Mouse (Mus musculus): ENCODE measurements around the gene Oprm1. TPM values are rescaled to one million over a fixed set of nuclear protein-coding genes. Genes with fewer than 3 reads are reported as not detected.
"Not testable (repeated sequence)": the region's sequence is repeated elsewhere in the genome, so short reads cannot be mapped to it uniquely, and the experiment has no call there.

Gene Oprm1
- not detected for total RNA-seq (2021)
- long read RNA-seq, experiment 1: 0 reads
- long read RNA-seq, experiment 2: 0 reads

DNA sequence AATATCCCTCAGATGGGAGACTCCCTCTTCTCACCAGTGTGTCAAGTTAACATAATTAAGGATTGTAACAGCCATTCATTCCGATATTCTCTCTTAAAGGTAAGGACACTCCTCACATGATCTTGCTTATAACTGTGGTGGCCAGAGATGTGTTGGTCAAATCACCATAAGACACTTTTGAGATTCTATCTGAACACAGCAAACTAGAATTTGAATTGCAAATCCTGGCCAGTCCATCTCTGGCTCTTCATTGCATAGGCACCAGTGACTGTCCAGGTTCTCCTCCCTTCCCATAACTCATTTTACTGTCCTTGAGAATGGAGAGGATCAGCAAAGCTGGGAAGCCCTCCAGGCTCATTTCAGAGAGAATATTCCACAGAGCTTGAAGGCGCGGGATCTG is at the start of gene Oprm1:
Gene Oprm1, plus strand, starts transcription at position 301 of the 400 bp plus-strand sequence.
- no peak for DNase-seq
- intact Hi-C loops (cut with DNase I): no loop called here

DNA sequence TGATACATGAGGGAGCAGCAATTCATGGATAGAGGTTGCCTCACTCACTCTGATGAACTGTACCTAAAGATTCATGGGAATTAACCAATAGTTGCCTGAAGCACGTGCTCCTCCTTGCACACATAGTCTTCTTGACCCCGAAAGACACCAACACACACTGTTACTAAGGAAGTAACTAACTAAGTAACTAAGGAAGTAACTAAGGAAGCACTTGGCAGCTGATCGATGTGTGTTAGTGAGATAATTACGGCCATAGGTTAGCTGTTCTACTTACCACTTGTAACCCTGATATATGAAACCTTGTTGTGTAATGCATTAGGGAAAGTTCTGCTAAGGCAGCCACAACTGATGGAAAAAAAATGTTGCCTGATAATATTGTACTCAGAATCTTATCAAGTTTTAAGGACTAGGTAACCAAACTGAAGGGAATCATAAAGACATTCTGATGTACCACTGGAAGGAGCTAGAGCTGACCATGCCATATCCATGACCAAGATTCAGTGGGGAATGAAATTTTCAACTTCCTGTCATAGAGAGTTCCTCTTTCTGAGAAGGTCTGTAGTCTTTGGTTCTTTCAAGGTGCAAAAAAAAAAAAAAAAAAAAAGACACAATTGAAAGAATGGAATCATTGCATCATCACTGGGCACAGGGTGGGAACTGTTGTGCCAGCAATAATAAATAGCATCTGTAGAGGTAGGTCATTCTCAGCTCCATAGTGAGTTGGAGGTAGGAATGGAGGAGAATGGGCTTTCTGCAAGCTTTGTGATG is 40.9 kb upstream of the Oprm1 start:
- DNase-seq: no peak
- intact Hi-C loops (cut with DNase I): no loop called here

DNA sequence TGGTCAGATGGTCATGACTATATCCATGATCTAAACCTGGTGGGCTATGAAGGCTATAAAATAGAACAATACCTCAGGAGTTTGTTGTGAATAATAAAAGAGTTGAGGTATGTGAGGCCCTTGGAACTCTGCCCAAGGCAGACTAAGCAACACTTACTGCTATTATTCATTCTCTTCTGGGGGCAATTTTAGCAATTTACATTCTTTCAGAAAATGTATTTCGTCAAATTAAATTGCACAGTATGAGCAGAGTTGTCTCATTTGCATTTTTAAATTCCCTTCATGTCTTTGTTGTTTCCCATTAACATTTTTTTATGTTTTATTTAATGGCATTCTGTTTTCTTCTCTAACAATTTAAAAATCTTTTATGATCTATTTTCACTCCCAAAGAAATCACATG is 34.5 kb upstream of the Oprm1 start:
- intact Hi-C loops (cut with DNase I): no loop called here
- DNase-seq: no peak

DNA sequence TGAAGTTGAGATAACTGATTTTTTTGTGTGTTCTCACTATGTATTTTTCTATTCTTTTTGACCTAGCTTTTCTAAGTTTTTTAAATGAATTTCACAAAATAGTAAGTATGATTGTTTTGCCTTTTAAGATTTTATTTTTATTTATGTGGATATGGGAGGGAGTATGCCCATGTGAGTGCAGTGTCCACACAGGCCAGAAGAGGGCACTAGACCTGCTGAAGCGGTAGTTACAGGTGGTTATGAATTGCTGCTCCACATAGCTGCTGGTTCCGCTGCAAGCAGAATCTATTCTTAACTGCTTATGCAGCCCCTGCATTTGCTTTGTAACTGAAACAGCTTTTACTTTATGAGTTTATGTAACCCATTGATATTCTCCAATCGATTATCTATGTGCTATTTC is 29.8 kb upstream of the Oprm1 start:
- intact Hi-C loops (cut with DNase I): no loop called here
- DNase-seq: no peak

DNA sequence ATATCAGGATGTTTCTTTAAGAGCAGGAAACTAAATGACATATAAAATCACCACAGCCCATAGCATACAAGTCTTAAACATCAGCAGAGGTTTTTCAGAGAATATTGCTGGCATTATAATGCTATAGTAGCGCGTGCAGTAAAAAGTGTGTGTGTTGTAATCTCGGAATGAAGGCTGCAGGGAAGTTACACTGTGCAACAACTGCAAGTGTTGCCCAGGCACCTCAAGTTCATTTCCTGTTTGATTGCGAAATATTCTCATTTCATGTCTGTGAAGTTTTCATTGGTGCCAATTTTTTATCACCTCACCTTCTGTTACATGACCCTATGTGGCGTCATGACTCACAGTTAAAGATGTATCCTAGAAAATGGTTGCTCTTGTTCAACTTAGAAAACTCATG is 4.9 kb upstream of the Oprm1 start:
- DNase-seq: no peak
- intact Hi-C loops (cut with DNase I): no loop called here

DNA sequence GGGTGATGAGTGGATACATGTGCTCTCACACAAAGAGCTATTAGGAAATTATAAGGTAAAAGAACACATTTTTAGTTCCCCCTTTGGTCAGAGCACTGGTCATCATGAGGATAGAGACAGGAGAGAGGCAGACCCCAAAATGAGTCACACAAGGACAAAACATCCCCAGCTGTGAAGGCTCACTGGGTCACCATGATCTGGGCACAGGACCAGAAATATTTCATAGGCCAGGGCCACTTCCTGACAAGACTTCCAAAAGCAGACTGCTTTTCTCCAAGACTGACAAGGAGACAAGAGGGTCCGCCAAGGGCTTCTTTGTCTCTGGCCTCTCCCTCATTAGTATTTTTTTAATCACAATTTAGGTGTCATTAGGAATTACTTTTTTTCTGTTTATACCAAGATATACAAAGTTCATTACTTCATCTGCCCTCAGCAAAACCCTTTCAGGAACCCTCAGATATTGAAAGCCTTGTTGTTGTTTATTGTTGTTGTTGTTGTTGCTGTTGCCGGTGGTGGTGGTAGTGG is 3.0 kb downstream of the Oprm1 start, which contains the start of gene Gm10945:
Gene Gm10945, minus strand, starts transcription at position 475 of the 525 bp plus-strand sequence.
- intact Hi-C loops (cut with DNase I): no loop called here
- DNase-seq: no peak

DNA sequence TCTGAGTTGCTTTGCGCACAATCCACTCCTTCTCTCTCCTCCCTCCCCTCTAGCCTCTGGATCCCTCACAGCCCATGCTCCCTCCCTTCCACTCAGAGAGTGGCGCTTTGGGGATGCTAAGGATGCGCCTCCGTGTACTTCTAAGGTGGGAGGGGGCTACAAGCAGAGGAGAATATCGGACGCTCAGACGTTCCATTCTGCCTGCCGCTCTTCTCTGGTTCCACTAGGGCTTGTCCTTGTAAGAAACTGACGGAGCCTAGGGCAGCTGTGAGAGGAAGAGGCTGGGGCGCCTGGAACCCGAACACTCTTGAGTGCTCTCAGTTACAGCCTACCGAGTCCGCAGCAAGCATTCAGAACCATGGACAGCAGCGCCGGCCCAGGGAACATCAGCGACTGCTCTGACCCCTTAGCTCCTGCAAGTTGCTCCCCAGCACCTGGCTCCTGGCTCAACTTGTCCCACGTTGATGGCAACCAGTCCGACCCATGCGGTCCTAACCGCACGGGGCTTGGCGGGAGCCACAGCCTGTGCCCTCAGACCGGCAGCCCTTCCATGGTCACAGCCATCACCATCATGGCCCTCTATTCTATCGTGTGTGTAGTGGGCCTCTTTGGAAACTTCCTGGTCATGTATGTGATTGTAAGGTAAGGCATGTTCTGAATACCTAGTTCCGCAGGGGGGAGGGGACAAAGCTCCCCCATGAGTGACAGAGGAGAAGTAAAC is 30.4 kb downstream of the Oprm1 start:
- intact Hi-C loops (cut with DNase I): no loop called here
- DNase-seq: no peak

DNA sequence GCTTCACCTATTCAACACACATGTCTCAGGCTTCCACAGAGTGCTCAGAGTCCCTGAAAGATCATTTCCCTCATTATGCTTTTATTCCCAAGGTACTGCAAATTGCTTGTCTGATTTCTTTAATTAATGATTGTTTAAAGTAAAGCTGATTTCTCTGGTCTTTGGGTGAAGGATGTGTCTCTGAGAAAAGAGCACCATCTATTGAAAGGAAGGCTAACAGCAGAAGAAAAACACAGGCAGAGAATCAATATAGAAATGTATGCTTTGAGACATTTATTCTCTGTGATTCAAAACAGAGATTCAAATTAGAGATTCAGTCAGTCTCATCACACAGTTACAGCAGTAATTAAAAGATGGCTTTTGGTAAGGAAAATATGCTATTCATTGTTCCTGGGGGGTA is 31.9 kb downstream of the Oprm1 start:
- no peak for DNase-seq
- intact Hi-C loops (cut with DNase I): no loop called here

DNA sequence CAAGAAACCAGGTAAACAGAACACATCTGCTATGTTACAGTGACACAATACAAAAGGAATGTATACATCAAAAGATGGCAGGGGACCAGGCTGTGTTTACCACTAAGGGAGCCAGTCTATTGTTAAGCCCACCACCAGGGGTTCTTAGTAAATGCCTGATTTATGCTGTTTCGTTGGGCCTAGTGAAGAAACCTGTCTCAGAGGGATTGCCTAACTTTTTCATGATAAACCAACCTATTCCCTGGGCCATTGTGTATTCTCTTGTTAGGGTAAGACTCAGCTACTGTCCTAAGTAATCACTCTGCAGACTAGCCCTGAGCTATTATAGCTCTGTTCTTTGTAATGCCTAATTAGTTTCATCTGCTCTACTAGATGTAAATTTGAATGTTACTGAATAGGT is 62.3 kb downstream of the Oprm1 start:
- intact Hi-C loops (cut with DNase I): no loop called here
- DNase-seq: no peak

DNA sequence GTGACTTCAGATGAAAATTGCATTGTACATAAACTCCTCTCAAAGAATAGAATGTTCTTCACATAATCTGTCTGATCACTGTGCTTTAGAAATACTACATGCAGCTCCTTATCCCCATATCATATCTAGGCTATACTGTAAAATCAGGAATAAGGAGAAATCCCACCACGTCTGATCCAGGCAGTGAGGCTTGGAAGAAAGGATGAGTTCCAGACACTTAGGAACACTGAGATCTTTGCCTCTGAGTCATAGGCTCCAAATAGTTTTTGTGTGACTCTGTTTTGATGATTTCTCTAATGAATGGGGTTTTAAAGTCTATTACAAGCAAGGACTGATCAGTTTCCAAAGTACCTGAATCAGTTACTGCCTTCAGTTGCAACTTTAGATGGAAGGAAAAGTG is 83.9 kb downstream of the Oprm1 start:
- no peak for DNase-seq
- intact Hi-C loops (cut with DNase I): no loop called here

DNA sequence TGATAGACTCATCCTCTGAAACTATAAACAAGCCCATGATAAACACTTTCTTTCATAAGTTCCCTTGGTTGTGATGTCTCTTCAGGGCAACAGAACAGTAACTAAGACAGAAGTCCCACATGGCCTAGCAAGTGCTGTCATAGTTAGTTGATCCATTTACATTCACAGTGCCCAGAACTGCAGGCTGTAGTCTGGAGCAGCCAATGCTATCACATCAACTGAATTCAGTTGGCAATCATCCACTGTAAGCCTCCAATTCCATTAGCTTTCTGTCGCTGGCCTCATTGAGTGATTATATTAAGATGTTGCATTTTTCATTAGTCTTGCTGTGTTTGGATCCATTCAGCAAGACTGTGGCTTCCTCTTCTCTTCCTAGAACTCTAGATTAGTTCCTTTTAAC is 88.0 kb downstream of the Oprm1 start:
- intact Hi-C loops (cut with DNase I): no loop called here
- no peak for DNase-seq

DNA sequence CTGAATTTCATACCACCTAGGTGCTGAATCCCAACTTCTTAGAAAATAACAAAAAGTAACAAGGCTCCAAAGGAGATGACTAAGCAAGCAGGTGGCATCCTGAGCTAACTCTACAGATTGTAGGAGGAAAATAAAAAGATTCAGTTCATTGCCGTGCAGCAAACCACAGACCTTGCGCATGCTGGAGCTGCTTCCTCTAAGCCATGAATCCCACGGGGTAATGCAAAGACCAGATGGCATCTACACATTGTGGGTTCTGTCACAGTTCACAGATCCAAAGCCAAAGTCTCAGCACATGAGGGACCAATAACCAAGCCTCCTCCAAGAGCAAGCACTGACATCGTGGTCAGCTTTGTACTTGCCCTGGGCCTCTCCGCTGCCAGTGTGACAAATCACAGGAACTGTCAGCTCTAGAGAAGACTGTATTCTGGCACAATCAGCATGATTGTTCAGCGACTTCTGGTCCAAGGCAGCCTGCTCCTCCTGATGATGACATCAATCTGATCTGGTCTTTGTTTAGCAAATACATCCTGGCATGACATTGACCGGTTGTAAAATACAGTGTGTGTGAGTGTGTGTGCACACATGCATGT is 90.0 kb downstream of the Oprm1 start:
- DNase-seq: no peak
- intact Hi-C loops (cut with DNase I): no loop called here

DNA sequence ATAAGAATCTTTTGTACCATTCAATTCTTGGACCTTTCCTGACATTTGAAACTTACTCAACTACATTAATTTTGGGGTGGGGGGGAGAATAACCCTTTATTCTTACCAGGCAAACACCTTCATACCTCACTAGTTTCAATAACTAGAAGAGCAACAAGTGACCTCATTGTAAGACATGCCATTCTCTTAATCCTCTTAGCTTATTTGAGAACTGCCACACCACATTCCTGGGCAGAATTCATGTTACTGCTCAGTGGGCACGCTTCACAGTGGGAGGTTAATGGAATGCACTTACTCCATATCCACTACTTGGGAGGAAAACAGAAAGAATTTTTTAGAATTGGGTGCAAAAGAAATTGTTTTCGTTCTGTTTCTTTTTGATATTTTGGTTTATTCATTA is 90.5 kb downstream of the Oprm1 start:
- DNase-seq: no peak
- intact Hi-C loops (cut with DNase I): no loop called here

DNA sequence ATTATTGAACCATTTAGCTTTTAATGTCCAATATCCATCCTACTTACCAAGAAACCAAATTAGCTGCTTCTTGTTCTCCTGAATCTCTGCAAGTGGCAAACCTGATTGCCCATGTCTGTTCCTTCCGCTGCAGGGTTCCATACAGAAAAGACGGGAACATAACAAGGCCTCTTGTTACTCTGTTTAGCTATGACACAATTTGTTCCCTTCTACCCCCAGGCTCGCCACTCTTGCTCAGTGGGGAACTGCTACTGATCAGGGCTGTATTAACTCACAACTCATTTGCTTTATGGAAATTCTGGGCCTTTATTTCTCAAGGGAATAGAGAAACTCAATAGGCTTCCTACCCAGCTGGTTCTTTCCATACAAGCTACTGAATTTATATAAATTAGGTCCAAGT is 97.5 kb downstream of the Oprm1 start:
- intact Hi-C loops (cut with DNase I): no loop called here
- DNase-seq: no peak

DNA sequence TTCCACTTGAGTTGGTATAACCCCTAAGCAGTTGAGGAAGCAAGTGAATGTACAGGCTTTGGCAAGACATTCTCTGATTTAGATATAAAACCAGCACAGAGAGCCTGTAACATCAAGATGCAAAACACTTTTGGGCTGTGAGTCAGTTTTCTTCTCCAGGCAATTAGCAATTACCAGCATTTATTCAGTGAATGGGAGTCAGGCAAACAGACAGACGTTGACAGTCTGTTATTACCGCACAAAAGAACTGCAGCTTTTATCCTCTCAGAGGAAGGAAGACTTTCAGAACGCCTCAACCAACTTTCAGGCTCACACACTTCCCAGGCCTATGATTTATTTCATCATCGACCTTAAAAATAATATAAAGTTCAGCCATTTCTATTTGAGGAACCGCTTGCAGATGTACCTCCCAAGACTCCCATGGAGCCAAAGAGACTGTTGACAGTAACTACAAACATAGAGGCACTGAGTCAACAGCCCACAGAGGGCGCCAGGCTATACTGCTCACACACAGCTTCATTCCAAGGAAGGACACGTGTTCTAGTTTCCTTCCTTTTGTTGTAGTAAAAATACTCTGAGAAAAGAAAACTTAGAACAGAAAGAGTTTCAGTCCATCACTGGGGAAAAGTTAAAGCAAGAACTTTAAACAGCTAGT is 113.2 kb downstream of the Oprm1 start:
- intact Hi-C loops (cut with DNase I): no loop called here
- no peak for DNase-seq

DNA sequence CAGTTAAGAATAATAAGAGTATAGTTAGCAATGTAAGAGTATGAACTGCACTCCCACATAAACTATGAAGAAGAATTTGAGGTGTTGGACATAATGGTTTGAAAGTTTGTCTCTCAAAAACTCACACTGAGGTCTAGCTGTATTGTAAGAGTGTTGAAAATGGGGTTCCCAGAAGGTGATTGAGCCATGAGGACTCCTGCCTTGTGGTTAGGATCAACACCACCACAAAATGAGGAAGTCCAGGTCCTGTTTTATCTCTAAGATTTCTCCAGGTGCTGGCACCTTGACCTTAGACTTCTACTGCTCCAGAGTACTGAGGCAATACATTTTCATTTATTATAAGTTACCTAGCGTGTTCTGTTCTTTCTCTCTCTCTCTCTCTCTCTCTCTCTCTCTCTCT is 115.6 kb downstream of the Oprm1 start:
- intact Hi-C loops (cut with DNase I): no loop called here
- no peak for DNase-seq

DNA sequence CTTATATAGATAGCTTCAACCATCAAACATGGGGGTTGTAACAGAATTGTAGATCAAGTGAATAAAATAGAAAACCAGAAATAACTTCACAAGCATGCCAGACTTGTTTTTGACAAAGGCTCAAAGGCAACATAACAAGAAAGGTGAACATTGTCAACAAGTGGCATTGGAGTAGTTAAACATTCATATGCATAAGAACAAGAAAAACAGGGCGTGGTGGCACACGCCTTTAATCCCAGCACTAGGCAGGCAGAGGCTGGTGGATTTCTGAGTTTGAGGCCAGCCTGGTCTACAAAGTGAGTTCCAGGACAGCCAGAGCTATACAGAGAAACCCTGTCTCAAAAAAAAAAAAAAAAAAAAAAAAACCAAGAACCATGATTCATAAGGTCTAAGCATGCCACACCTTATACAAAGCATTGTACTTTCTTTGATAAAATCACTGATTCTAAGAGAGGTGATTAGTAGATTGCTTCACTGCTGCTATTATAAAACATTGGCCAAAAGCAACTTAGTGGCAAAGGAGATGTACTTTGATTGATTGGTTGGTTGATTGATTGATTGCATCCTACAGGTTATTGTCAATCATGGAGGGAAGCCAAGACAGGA is 120.1 kb downstream of the Oprm1 start:
- intact Hi-C loops (cut with DNase I): no loop called here
- DNase-seq: no peak

DNA sequence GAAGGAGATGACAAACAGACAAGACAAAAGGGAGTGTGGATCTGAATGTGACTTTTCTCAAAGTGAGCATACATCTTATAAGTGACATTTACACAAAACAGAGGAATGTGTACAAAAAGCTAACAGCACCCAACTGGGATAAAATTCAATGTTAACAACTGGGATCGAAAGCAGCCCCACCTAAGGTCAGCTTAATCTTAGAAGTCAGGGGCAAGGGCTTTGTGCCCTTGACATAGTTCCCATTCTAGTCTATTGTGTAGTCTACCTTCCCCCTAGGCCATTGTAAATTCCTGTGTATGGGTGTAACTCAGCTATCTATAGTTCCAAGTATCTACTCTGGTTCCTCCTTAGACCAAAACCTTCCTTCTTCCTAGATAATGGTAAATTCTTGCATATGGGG is 123.7 kb downstream of the Oprm1 start:
- intact Hi-C loops (cut with DNase I): loop anchor here (10.0 kb wide), 1 partner anchor 123 kb away; no protein-coding TSS in a partner anchor
- DNase-seq: not testable (repeated sequence)

DNA sequence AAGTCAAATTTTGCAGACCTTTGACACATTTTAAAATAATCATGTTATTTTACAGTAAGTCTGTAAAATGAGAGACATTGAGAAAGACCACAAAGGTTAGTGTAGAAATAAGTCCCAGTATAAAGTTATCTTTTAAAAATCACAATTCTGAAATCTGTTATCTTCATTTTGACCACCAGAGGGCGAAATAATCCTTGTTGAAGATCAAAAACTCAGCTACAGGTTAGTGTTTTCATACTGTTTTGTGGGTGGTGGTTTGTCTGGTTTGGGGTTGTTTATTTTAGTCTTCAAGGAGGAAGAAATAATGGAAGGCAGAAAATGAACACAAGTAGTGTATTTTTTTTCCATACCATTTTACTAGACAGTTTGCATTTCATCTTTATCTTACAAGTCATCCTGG is 127.2 kb downstream of the Oprm1 start:
- intact Hi-C loops (cut with DNase I): loop anchor here (5.0 to 10.0 kb wide), 2 partner anchors 119 to 192 kb away; no protein-coding TSS in a partner anchor
- DNase-seq: no peak

DNA sequence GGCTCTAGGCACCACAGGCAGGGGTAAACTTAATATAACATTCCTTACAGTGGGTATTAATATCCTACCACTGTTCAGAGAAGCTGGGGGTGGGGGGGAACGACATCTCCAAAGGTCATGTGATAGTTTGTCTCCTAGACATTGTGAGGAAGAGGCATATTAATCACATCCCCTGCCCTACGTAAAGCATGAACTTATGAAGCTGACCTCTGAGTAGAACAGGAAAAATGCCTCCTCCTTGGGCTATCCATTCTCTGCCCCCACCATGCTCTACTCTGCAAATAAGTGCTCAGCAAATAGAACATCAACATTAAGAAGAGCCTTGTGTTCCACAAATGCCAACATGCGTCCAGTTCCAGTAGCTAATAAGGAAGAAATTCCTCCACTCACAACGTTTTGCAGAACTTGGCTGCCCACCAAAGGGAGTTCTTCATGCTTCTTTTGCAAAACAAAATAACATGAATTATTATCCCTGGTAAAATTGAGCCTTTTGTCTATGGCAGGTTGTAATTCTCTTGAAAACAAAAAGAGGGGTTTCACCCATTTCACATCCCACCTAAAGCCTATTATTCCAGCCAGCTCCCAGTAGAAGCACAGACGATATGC is 131.4 kb downstream of the Oprm1 start:
- DNase-seq: no peak
- intact Hi-C loops (cut with DNase I): loop anchor here (5.0 to 10.0 kb wide), 2 partner anchors 115 to 188 kb away; no protein-coding TSS in a partner anchor

All from gastrocnemius, postnatal 36 days (tissue).